Mouse (Mus musculus): ENCODE results near the gene Crybb1. TPM values are rescaled to one million over a fixed set of nuclear protein-coding genes. Genes with fewer than 3 reads are reported as not detected.

Gene Crybb1
- total RNA-seq, 2 experiments from 2014 or later = 2.0 to 3.0 TPM

- DNase-seq (ENCODE audit: low spot score in 2 of 2) = no peak
These were observed 9.5 kb downstream of the Crybb1 start for GRCm38 (mm10) chr5:112265110-112265509.

DNA sequence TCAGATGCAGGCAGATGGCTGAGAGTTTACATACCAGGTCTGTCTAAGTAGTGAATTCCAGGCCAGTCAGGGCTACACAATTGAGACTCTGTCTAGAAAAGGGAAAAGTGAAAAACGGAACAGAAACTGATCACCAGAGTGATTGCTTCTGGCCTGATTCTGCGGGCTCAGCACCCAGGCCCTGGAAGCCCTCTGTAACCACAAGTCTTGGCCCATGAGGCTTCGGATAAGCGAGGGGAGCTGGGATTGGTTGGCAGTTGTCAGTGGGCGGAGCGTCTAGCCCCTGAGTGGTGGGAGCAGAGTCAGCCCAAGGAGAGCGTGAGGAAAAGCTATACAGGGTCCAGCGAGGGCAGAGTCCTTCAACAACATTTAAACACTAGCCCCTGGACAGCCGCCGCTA lies 9.9 kb downstream of the Crybb1 start:
- no peak for DNase-seq (ENCODE audit: low spot score in 2 of 2)

DNA sequence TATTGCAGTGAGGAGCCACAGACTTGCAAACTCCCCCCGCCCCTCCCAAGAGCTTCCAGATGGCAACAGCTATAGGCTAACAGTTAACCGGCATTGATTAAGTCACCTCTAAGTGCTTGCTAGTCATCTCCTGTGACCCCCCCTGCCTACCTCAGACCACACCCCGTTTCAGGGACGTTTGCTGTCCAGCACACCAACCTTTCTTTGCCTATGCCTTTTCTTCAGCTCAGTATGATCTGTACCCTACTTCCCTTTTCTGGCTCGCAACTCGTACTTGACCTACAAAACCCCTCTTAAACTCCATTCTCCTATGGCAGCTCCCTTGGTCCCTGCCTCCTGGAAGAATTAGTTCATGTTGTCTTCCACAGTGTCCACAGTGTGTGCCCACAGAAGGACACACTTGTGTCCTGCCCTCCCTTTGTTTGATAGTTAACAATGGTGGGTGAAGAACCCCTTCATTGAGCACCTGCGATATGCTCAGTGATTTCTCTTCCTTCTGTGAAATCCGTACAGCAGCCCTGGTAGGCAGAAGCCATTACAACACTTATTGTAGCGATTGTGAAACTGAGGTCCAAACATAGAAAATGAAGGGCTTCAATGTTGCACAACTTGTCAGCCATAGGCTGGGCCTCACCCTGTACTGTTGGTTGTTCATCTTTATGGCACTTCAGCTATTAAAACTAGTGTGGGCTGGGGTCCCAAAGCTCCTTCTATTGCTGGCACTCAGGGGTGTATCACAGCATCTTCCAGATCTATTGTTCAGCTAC lies 10.6 kb downstream of the Crybb1 start:
- no peak for DNase-seq (ENCODE audit: low spot score in 2 of 2)

DNA sequence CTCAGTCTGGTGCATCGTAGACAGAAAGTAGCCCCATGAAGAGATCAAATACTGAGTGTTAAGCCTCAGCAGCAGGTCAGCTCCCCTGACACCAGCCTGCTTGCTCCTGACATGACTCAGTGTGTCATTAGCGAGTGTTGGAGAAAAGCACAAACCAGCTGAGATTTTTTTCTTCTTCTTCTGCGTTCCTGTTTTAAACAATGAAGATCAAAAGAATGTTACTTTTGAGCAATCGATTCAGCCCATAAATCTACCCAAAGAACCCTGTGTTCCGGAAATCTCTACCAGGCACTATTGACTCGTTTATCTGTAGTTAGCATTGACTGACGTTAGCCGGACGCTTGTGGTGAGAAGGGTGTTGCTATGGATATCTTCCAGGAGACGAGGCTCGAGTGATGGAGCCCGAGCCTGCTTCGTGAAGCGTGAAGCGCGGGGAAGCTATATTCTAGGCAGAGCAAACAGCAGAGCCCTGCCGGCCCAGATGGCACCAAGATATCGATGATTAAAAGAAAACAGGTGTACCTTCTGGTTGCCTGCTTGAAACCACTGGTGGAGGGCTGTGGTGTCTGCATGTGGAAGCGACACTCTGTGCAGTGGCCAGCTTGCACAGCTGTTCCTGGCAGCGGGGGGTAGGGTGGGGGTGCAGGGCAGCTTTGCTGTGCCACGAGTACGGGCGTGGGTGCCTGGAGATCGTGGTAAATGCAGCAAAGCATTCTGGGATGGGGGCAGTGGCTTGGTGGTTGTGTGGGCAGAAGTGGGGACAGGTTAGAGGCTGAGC lies 15.3 kb downstream of the Crybb1 start:
- DNase-seq (ENCODE audit: low spot score in 2 of 2) = no peak

GRCm38 (mm10) chr5:112272934-112273333 lies 17.3 kb downstream of the Crybb1 start:
- no peak for DNase-seq (ENCODE audit: low spot score in 2 of 2)

DNA sequence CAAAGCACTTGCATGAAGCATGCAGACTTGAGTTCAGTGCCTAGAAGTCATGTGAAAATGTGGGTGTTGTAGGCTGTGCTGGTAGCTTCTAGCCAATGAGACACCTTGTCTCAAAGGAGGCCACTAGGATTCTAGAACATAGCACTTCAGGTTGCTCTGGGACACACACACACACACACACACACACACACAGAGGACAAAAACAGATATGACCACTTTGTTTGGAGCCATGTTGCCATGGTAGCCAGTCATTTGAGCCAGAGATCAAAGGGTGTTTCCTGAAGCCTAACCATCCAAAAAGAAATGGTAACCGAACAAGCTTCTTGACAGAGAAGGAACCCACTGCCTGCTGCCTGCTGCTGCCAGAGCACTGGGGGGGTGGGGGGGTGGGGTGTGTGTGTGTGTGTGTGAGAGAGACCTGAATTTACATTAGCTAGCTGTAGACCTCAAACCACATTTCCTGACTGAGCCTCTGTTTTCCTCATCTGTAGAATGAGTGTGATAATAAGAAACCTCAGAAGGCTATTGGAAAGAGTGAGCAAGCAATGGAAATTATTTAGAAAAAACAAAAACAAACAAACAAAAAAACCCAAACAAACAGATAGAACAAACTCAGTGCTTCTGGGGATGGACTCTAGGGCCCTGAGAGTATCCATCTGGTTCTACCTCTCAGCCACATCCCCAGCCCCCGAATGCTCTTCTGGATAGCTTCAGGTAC lies 18.3 kb downstream of the Crybb1 start:
- no peak for DNase-seq (ENCODE audit: low spot score in 2 of 2)

DNA sequence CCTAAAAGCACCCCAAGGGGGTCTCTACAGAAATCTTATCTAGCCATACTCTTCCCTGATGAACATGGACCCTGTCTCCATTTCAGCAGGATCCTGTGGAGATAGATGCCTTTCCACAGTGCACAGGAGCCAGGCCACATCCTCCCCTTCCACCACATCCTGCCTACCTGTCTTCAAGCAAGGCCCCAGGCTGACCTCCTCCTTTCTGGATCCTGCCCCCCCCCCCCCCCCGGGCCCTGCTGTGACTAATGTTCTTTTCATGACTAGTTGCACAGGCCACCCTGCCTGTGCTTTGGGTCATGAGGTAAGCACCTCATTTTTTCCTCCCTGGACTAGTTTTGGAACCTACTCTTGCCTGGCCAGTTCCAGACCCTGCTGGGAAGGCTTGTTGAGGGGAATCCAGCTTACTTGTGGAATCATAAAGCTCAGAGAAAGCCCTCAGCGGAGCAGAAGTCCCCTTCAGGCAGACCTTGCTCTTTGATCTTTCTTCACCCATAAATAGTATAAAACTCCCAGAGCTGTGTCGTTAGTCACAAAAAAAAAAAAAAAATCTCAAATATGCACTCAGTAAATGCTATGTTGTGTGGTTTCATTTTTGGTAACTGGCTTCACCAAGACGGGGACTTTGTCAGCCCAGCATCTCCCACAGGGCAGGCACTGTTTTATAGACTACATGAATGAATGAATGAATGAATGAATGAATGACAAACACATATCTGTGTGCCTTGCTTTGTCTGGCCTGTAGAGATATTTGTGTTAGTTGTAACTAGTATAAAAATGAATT lies 19.6 kb downstream of the Crybb1 start:
- no peak for DNase-seq (ENCODE audit: low spot score in 2 of 2)

DNA sequence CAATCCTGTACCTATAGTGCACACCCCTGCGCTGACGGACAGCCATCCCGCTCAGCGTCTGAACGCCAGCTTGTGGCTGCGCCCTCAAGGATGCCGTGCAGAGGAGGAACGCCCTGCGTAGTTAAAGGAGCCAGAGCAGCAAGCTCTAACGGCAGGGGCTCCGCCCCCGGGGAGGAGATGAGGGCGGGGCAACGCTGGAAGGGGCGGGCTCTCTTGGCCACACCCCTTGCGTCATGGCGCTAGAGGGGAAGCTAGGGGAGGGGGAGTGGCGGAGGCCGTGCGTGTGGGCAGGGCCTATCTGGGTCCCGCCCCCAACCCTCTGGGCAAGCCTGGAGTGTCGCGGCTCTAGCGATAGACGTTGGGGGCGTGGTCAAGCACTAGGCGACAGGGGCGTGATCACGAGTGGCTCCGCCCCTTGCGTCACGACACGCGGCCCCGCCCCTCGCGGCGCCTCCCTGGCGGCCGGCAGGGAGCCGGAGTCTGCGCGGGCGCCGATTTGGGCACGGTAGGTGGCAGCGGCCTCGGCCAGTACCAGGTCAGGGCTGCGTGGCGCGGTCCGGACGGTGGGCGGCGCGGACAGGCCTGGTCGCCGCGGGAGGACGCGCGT lies 20.8 kb downstream of the Crybb1 start, which contains the start of gene Tpst2:
Gene Tpst2 (plus strand): TSS at position 425 of the 607 bp plus-strand sequence.
- peak; percentile 99 for DNase-seq (ENCODE audit: low spot score in 2 of 2)

DNA sequence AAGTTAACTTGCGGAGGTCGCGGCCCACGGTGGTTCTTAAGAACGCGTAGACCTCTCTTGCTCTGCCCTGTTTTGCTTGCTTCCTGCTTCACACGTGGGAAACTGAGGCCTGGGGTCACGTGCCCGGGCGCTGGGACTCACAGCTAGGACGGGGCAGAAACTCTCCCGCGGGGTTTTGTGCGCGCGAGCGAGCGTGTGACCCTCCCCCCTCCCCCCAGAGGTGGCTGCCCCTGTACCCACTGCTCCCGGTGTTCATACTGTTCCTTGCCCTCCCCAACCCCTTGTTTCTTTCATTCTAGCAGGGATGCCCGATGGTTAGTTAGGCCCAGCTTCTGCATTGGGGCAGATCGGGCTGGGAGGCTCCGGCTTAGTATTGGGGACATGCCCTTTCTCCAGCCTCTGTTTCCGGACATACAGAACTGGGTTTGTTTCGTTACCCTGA lies 21.3 kb downstream of the Crybb1 start:
- no peak for DNase-seq (ENCODE audit: low spot score in 2 of 2)

DNA sequence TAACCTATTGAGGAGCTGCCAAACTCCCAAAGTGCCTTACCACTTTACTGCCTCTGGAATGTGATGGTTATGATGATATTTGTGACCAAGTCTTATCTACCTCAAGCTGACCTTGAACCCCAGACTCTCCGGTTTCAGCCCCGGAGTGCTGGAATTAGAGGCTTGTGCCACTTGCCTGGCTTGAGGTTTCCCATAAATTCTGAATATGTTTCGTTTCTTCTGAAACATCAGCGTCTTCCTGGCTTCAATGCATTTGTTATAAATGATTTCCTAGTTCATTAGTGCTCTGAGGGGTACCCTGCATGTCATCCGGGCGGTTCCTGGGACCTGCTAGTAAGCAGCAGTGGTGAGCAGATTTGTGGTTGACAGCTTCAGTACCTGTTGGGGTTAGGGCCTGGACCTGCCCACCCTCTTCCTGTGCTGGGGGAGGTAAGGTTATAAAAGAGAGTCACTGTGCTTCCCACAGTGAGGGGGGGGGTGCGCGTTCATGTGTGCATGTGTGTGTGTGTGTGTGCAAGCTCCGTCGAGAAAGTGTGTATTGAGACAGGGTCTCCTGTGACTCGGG lies 22.4 kb downstream of the Crybb1 start:
- DNase-seq (ENCODE audit: low spot score in 2 of 2) = no peak

DNA sequence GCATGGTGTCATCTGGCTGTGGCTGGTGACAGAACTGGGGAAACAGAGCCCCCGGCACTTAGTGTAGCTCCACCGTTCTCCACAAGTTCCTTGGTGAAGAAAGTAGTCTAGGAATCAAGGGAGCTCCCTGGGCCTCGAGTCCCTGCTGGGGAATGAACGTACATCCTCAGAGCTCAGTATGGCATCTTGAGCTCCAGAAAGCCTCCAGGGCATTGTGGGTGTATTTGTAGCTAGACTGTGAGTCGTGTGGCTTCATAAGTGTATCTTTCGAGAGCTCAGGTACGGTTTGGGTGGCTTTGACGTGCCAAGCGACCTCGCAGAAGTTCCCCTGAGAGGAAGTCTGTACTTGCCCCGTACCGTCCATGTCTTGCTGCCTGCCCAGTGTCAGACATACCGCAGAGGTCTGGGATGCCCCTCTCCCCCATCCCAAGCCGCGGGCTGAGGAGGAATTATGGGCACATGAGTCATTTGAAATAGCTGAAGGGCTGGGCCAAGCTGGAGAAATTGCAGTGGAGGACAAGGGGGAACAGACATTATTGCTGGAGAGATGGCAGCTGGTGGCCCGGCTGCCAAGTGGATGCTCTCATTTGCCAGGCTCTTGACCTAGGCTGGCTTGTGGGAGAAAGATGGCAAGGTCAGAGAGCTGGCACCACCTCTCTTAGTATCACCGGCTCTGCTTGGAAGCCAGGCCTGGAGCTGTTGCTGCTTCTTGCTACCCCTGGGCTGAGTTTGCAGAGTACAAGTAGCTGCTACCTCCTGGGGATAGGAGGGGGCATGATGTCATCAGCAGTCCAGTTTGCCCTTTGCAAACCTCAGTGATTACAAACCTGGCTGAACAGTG lies 23.8 kb downstream of the Crybb1 start:
- DNase-seq (ENCODE audit: low spot score in 2 of 2) = no peak

- no peak for DNase-seq (ENCODE audit: low spot score in 2 of 2)
These were observed 24.5 kb downstream of the Crybb1 start for GRCm38 (mm10) chr5:112280151-112280550.

DNA sequence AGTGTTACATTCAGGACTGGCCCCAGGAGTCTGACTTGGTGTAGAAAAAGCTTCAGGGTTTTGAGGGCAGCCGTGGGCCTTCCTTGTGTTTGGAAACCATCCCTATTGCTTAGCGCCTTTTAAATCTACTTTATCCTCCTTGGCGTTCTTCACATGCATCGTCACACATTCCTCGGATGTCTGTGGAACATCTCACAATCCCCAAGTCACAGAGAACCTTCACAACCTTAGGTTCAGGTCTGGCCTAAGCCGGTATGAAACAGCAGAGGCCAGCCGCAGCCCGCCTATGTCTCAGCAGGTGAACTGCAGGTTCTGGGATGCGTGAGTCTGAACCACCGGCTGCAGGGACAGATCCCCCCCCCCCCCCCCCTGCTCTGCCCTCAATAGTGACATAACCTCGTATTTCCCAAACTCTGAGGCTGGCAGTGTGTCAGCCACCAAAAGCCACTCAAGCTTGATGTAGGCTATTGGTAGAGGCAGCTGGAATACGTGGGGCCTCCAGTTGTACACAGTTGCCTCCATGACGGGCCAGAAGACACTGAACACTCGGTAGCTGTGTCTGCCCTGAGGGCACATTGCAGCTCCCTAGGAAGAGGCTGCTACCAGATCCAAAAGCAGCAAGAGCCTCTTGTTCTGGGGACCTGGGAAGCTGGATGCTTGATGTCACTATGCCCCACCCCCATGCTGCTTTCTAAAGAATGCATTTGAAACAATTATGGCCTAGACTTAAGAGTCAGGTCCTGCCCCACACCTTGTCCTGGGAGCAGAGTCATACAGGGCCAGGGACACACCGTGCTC lies 25.4 kb downstream of the Crybb1 start:
- DNase-seq (ENCODE audit: low spot score in 2 of 2) = no peak

GRCm38 (mm10) chr5:112281676-112282075 lies 26.1 kb downstream of the Crybb1 start:
- no peak for DNase-seq (ENCODE audit: low spot score in 2 of 2)

DNA sequence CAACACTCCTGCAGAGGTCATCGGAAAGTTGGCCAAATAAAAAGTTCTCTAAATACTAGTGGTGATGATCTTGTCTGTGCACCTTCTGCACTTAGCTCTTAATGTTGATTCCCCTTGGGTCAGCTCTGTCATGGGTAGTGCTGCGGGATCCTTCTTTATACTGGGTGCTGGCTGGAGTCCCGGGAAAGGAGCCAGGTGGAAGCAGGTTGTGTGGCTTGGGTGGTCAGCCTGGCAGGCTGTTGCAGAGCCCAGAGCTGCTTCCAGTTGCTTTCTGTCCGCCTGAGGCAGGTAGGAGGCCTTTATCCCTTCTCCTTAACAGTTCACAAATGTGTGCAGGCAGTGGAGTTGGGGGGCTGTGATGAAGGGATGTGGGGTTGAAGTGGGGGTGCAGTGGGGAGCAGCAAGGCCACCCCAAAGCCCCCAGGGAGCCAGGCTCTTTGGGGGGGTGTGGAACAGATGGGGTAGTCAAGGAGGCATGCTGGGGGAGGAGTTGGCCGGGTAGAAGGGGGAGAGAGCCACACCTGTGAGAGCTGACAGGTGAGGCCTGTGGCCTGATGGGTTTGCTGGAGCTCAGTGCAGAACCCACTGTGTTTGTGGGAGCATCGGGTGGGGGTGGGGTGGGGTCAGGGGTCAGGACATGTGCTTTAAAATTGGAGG lies 26.6 kb downstream of the Crybb1 start:
- no peak for DNase-seq (ENCODE audit: low spot score in 2 of 2)

DNA sequence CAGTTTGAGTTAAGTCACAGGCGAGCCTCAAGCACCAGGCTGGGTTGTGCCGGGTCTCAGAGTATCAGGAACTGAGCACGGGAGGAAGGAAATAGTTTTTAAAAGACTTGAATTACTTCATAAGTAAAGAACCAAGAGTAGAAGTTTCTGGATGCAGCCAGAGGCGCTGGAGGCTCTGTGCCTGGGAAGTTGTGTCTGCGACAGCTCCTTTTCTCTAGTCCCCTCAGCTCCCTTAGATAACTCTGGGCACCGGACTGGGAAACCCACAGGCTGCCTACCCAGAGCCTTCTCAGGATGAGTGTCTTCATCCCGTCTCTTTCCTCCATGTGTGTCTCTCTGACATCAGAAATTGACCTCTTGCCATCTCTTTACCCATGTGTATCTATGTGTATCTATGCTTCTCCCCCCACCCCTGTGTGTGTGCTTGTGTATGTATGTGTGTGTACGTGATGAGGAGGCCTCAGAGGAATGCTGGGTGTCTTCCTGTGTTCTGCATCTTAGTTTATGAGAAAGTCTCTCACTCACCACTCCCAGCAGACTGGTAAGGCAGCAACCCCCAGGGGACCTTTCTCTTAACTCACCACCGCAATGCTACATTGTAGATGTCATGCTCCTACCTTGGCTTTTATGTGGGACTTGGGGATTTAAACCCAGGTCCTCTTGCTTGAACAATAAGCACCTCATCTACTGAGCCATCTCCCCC lies 27.3 kb downstream of the Crybb1 start:
- no peak for DNase-seq (ENCODE audit: low spot score in 2 of 2)

DNA sequence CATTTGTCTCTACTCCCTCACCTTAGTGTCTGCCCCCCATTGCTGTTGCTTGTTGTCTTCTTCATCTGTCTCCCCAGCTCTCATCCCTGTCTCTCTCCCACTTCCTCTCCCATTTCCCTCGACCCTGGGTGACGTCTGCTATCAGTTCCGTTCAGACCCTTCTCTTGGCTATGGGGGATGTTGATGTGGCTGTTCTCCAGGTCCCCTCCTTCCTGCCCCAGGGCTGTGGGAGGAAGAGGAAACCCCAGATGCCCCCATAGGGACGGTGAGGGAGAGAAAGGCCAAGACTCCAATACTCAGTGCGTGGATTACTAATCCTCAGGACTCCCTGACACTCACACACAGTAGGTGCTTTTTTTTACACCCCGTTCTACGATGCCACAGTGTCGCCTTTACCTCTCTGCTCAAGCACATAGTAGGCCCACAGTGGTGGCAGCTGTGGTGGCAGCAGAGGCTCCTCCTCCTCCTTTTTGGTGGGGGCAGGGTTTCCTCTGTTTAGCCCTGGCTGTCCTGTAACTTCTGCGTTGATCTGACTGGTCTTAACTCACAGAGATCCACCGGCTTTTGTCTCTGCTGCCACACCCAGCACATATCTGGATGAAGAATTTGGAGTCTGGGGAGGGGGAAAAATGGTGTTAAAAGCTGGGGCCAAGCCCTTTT lies 28.1 kb downstream of the Crybb1 start:
- DNase-seq (ENCODE audit: low spot score in 2 of 2) = no peak
